In genomic region chr8:84745032-84745925, GRCm38 (mm10) we compare ENCODE assay signal across 8 mouse cellular contexts. TPM values are rescaled to one million over a fixed set of nuclear protein-coding genes. Genes with fewer than 3 reads are reported as not detected.
DNase-seq lines count a peak whose midpoint lies in the region; ATAC-seq and TF ChIP-seq lines count a peak whose summit lies in the region.

No protein-coding gene starts in this region.

- WGBS in kidney, adult 2 months = 35% methylated on average over 17 of the region's 17 CpGs
- WGBS in hindbrain, embryonic 15.5 days = 6% methylated on average over 16 of the region's 17 CpGs

- no peak for ATAC-seq in hindbrain, embryonic 15.5 days (ENCODE audit: low FRiP score, low read depth)
- no peak for ATAC-seq in megakaryocyte-erythroid progenitor cell, adult 5-6 weeks (replicated peaks; ENCODE audit: low FRiP score, low TSS enrichment, poor library complexity, severe bottlenecking)

- no peak for TF ChIP-seq CTCF in kidney, adult 2 months (conservative IDR thresholded peaks at IDR 0.05; ENCODE audit: insufficient read depth, insufficient read length, low read depth, low read length)

- no peak overlapping the region for H3K9ac ChIP-seq in hindbrain, embryonic 15.5 days

- no peaks in the 10 kb centered on the region for H3K36me3 ChIP-seq in kidney, adult 2 months (ENCODE audit: control insufficient read depth, insufficient read depth, low read length)
- H3K36me3 ChIP-seq in hindbrain, embryonic 15.5 days = no peaks in the 10 kb centered on the region

- H3K27ac ChIP-seq in kidney, adult 2 months (ENCODE audit: insufficient read depth, low read depth, low read length) = no peak overlapping the region
- H3K27ac ChIP-seq in hindbrain, embryonic 15.5 days (replicated peaks) = peak overlapping the region; percentile 71; the same call in 1 of the 2 replicates

- DNase-seq in kidney, adult 2 months = peak; percentile 29
- DNase-seq in kidney, adult 11 months = no peak
- DNase-seq in embryo, embryonic 10.5 days (ENCODE audit: low spot score) = peak; percentile 93
- peak; percentile 77 for DNase-seq in mesoderm, embryonic 11.5 days (ENCODE audit: low read depth, low spot score)
- no peak for DNase-seq in cerebellum, adult 18-20 months
- no peak for DNase-seq in left cerebral cortex, adult 9 months (ENCODE audit: low spot score in 2 of 2)

- no peak overlapping the region for H3K4me3 ChIP-seq in kidney, adult 2 months (ENCODE audit: insufficient read depth, low read depth, low read length)
- no peak overlapping the region for H3K4me3 ChIP-seq in hindbrain, embryonic 15.5 days

- H3K9me3 ChIP-seq in hindbrain, embryonic 15.5 days = no peaks in the 10 kb centered on the region

- peaks cover 5% of the 10 kb centered on the region; the same call in 1 of the 2 replicates for H3K4me1 ChIP-seq in kidney, adult 2 months (ENCODE audit: control insufficient read depth, insufficient read depth, low read length)
- peaks cover 67% of the 10 kb centered on the region for H3K4me1 ChIP-seq in hindbrain, embryonic 15.5 days (replicated peaks)

- no peak overlapping the region for H3K4me2 ChIP-seq in hindbrain, embryonic 15.5 days

- no peaks in the 10 kb centered on the region for H3K27me3 ChIP-seq in kidney, adult 2 months (replicated peaks; ENCODE audit: control insufficient read depth, insufficient read depth, low read length)
- peaks cover 60% of the 10 kb centered on the region for H3K27me3 ChIP-seq in hindbrain, embryonic 15.5 days

- TF ChIP-seq POLR2A in kidney, adult 2 months (IDR thresholded peaks at IDR 0.05; ENCODE audit: low read depth, low read length) = no peak

RNA-seq across cellular contexts. Expression of gene G430095P16Rik, which starts 22.5 kb away (rescaled TPM):
- polyA plus RNA-seq in kidney, adult 2 months (2012; rRNA removed) = 0.65 and 0.81 TPM in 2 replicates
- polyA plus RNA-seq in hindbrain, embryonic 15.5 days (2015; fragmentation: Nextera tagmentation; extraction: Ambion mirVana) = 1.2 and 1.7 TPM in 2 replicates
- 25.7 and 28.1 TPM in 2 replicates for total RNA-seq in megakaryocyte-erythroid progenitor cell, adult 5-6 weeks (2014; fragmentation: Nextera tagmentation)
- 8.2 and 11.4 TPM in 2 replicates for total RNA-seq in megakaryocyte-erythroid progenitor cell, adult 5-6 weeks (2017)

RNA-seq across cellular contexts. Expression of gene Lyl1, which starts 44.0 kb away (rescaled TPM):
- 3.2 and 4.1 TPM in 2 replicates for polyA plus RNA-seq in kidney, adult 2 months (2012; rRNA removed)
- 3.1 and 3.6 TPM in 2 replicates for polyA plus RNA-seq in hindbrain, embryonic 15.5 days (2015; fragmentation: Nextera tagmentation; extraction: Ambion mirVana)
- 44.2 and 65.2 TPM in 2 replicates for total RNA-seq in megakaryocyte-erythroid progenitor cell, adult 5-6 weeks (2014; fragmentation: Nextera tagmentation)
- 9.5 and 10.1 TPM in 2 replicates for total RNA-seq in megakaryocyte-erythroid progenitor cell, adult 5-6 weeks (2017)

RNA-seq across cellular contexts. Expression of gene Nfix, which starts 54.9 kb away (rescaled TPM):
- 17.7 and 22.1 TPM in 2 replicates for polyA plus RNA-seq in kidney, adult 2 months (2012; rRNA removed)
- 71.2 and 87.6 TPM in 2 replicates for polyA plus RNA-seq in hindbrain, embryonic 15.5 days (2015; fragmentation: Nextera tagmentation; extraction: Ambion mirVana)
- total RNA-seq in megakaryocyte-erythroid progenitor cell, adult 5-6 weeks (2014; fragmentation: Nextera tagmentation) = 73.4 and 79.7 TPM in 2 replicates
- total RNA-seq in megakaryocyte-erythroid progenitor cell, adult 5-6 weeks (2017) = 13.3 and 26.0 TPM in 2 replicates

RNA-seq across cellular contexts. Expression of gene Nacc1, which starts 57.6 kb away (rescaled TPM):
- polyA plus RNA-seq in kidney, adult 2 months (2012; rRNA removed) = 85.8 and 93.9 TPM in 2 replicates
- 13.6 and 16.1 TPM in 2 replicates for polyA plus RNA-seq in hindbrain, embryonic 15.5 days (2015; fragmentation: Nextera tagmentation; extraction: Ambion mirVana)
- 71.6 and 76.7 TPM in 2 replicates for total RNA-seq in megakaryocyte-erythroid progenitor cell, adult 5-6 weeks (2014; fragmentation: Nextera tagmentation)
- total RNA-seq in megakaryocyte-erythroid progenitor cell, adult 5-6 weeks (2017) = 35.8 and 51.5 TPM in 2 replicates

RNA-seq across cellular contexts. Expression of gene Trmt1, which starts 59.2 kb away (rescaled TPM):
- polyA plus RNA-seq in kidney, adult 2 months (2012; rRNA removed) = 73.7 and 98.9 TPM in 2 replicates
- polyA plus RNA-seq in hindbrain, embryonic 15.5 days (2015; fragmentation: Nextera tagmentation; extraction: Ambion mirVana) = 62.5 and 65.9 TPM in 2 replicates
- 170 and 181 TPM in 2 replicates for total RNA-seq in megakaryocyte-erythroid progenitor cell, adult 5-6 weeks (2014; fragmentation: Nextera tagmentation)
- 94.9 and 126 TPM in 2 replicates for total RNA-seq in megakaryocyte-erythroid progenitor cell, adult 5-6 weeks (2017)

Comparison
In these comparisons a context has a peak if more than half of its experiments do, and no peak if none do; other contexts are left out.
1. DNase-seq: peak in kidney, adult 2 months (single experiment), embryo, embryonic 10.5 days (single experiment) and mesoderm, embryonic 11.5 days (single experiment); none in kidney, adult 11 months (single experiment), cerebellum, adult 18-20 months (0 of 2) and left cerebral cortex, adult 9 months (0 of 2).